Mouse (Mus musculus) megakaryocyte, embryonic 14.5 days (primary cell): Measurements from ENCODE around the gene Donson.

ENCODE experiments used
- FLI1 ChIP-seq: IDR thresholded peaks from 2 replicates; pipeline ENCODE4 v1.6.1; 2012; ENCODE audit warnings: low read length, inconsistent platforms, mixed read lengths
- GATA1 ChIP-seq: IDR thresholded peaks from 3 replicates; pipeline ENCODE4 v1.6.1; 2012; ENCODE audit warnings: mixed read lengths, low read length, inconsistent platforms, borderline replicate concordance

- TF ChIP-seq GATA1 (no peak), FLI1 (no peak)
Measured at GRCm38 (mm10) chr16:91633641-91634040, 54.9 kb downstream of the Donson start.
